Mouse (Mus musculus) cortical plate, adult 2 months (tissue): ENCODE measurements at regions not wholly inside any gene's neighbourhood (a gene's known extent, or its start where the extent isn't known, plus 50 kb on each side); places are given as distances from the start of the nearest gene placed in this dataset.

Experiments used
- CTCF ChIP-seq: fragments of 200-500 bp; IDR thresholded peaks from 2 replicates; pipeline ENCODE4 v1.5.1; 2011; ENCODE audit warnings: mild to moderate bottlenecking, control low read depth, low read length; ENCODE audit not compliant: insufficient read depth; ENCODE audit errors: extremely low read depth
- POLR2A ChIP-seq: fragments of 200-500 bp; IDR thresholded peaks from 2 replicates; pipeline ENCODE4 v1.6.1; 2011; ENCODE audit warnings: mild to moderate bottlenecking, low read length, control low read depth; ENCODE audit not compliant: insufficient read depth; ENCODE audit errors: extremely low read depth

DNA sequence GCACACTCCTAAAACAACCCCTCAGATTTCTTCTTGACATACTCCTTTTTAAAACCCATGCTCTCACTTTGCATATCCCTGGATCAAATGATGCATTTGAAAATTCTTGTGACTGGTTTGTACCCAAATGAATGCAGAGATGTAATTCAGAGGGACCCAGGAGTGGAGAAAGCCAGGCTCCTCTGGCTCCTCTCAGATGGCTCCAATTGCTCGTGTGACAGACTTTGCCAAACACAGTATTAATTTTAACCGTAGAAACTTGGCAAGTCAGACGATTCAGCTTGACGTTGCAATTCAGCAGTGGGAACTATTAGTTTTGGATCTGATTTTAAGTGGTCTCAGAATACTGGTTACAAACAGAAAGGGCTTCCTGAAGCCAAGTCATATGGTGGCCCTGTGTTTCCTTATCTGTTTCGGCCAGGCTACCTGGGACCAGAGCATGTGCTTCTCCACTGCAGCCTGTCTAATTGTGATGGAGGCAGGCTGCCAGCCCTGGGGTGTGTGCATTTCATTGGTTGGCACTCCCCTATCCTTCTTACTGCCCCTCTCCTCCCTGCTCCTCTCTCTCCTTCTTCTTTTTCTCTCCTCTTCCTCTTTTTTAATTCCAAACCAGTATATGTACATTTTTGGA lies 81.9 kb upstream of the Klf12 start:
- TF ChIP-seq CTCF, result no peak
- TF ChIP-seq POLR2A, result no peak
